In the genomic region with DNA sequence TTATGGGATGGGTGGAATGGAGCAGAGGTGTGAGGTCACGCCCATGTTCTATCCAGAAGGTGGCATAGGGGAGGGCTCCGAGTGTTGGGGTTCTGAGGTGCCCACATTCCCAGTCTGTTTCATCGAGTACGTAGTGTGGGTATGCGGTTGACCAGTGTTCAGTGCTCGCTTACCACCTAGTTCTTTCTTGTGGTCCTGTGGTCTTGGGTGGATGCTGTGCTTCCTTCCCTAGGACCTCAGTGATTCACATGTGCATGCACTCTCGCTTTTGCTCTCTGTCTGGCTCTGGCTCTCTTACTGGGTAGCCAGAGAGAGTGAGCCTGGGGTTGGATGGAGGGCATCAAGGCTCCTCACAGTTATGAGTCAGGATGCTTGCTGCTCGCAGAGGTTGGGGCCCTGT, we compare ENCODE assay signal across 12 mouse cellular contexts.
"Had no signal": no experiment of that assay in that cellular context is flagged by ENCODE, and none has a peak within 500 bp of the region (broad histone marks: within the 10 kb centered on the region; RNA-seq: fewer than 3 reads in every experiment).

No protein-coding gene starts in this region.

- DNase-seq: kidney, adult 2 months; kidney, postnatal 14 days; lung, postnatal 14 days; thymus, adult 18-20 months had no signal

- H3K4me2 ChIP-seq: kidney, embryonic 15.5 days; liver, embryonic 12.5 days; lung, embryonic 15.5 days; midbrain, embryonic 13.5 days; neural tube, embryonic 15.5 days had no signal

- H3K27me3 ChIP-seq: kidney, embryonic 15.5 days; liver, embryonic 12.5 days; lung, embryonic 15.5 days; midbrain, embryonic 13.5 days had no signal

- ATAC-seq: liver, embryonic 12.5 days; midbrain, embryonic 13.5 days had no signal

- H3K27ac ChIP-seq: kidney, embryonic 15.5 days; limb, embryonic 10.5 days; liver, embryonic 12.5 days; lung, embryonic 15.5 days; macrophage; midbrain, embryonic 13.5 days; neural tube, embryonic 15.5 days; stomach, postnatal 0 days had no signal

- H3K36me3 ChIP-seq: kidney, embryonic 15.5 days; limb, embryonic 10.5 days; liver, embryonic 12.5 days; lung, embryonic 15.5 days; midbrain, embryonic 13.5 days; neural tube, embryonic 15.5 days had no signal

- H3K9ac ChIP-seq: kidney, embryonic 15.5 days; liver, embryonic 12.5 days; lung, embryonic 15.5 days; midbrain, embryonic 13.5 days; neural tube, embryonic 15.5 days had no signal

- H3K4me1 ChIP-seq: midbrain, embryonic 13.5 days; neural tube, embryonic 15.5 days had no signal

- H3K9me3 ChIP-seq: kidney, embryonic 15.5 days; limb, embryonic 10.5 days; liver, embryonic 12.5 days; lung, embryonic 15.5 days; midbrain, embryonic 13.5 days; neural tube, embryonic 15.5 days had no signal

- H3K4me3 ChIP-seq: kidney, embryonic 15.5 days; limb, embryonic 10.5 days; liver, embryonic 12.5 days; lung, embryonic 15.5 days; midbrain, embryonic 13.5 days; neural tube, embryonic 15.5 days had no signal
